Comparison of ENCODE assay signal across 8 mouse cellular contexts in the genomic region with DNA sequence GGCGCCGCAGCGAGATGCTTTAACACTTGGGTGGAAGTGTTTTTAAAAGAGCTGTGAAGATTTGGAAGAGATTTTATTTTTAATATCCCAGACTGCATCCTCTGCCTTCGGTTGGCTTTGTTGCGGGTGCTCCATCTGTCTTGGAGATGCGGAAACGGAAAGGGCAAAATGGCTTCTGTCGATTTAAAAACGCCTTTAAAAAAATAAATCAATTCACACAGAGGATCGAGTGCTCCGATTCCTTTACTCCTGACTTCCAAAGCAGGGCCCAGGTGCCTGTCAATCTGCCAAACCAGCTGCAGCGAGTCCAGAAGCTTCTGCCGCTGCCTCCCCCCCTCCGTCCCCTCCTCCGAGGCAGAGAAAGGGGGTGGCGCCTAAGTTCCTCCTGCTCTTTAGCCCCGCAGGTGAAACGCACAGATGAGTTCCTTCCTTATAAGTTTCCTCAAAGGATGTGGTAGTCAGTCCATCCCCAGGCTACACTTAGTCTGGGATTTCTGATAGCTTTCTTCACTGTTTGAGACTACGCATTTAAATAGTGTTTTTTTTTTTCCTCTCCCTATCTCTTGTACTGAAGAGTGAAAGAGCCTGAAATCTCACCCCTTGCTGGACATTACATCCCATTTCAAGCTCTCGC. TPM values are rescaled to one million over a fixed set of nuclear protein-coding genes. Genes with fewer than 3 reads are reported as not detected.
A peak's percentile ranks its signal among the peaks of the same experiment; 100 is the strongest.
DNase-seq lines count a peak whose midpoint lies in the region; ATAC-seq and TF ChIP-seq lines count a peak whose summit lies in the region.

No protein-coding gene starts in this region.

- DNase-seq in forebrain, embryonic 11.5 days (ENCODE audit: low spot score): no peak
- peak; percentile 10 for DNase-seq in lung, embryonic 14.5 days
- no peak for DNase-seq in lung, postnatal 25 days (ENCODE audit: low spot score)
- peak; percentile 45 to 48 for DNase-seq in frontal cortex, postnatal 10 days (ENCODE audit: low spot score in 2 of 2)
- DNase-seq in testis, postnatal 10 days (ENCODE audit: low spot score): peak; percentile 56
- DNase-seq in adipocyte (ENCODE audit: low spot score): no peak

- WGBS in forebrain, embryonic 12.5 days: 53% methylated on average over 20 of the region's 20 CpGs
- WGBS in forebrain, embryonic 11.5 days: 48% methylated on average over 20 of the region's 20 CpGs
- WGBS in lung, embryonic 14.5 days: 38% methylated on average over 20 of the region's 20 CpGs
- whole genome bisulfite sequencing in limb, embryonic 13.5 days: 41% methylated on average over 20 of the region's 20 CpGs

- no peak for TF ChIP-seq CTCF in lung, embryonic 14.5 days (IDR thresholded peaks at IDR 0.05; ENCODE audit: low read depth)

- peak overlapping the region; percentile 22; the same call in 1 of the 2 replicates for H3K4me2 ChIP-seq in forebrain, embryonic 12.5 days
- H3K4me2 ChIP-seq in forebrain, embryonic 11.5 days (ENCODE audit: low read depth, low read length, severe bottlenecking): no peak overlapping the region
- peak overlapping the region; percentile 51 for H3K4me2 ChIP-seq in lung, embryonic 14.5 days
- peak overlapping the region; percentile 55 for H3K4me2 ChIP-seq in limb, embryonic 13.5 days (replicated peaks)

- H3K4me1 ChIP-seq in forebrain, embryonic 12.5 days: peaks cover 3% of the 10 kb centered on the region
- H3K4me1 ChIP-seq in forebrain, embryonic 11.5 days (replicated peaks; ENCODE audit: control insufficient read depth, insufficient read depth, low read length): no peaks in the 10 kb centered on the region
- no peaks in the 10 kb centered on the region for H3K4me1 ChIP-seq in lung, embryonic 14.5 days (ENCODE audit: insufficient read depth)
- H3K4me1 ChIP-seq in limb, embryonic 13.5 days: peaks cover 8% of the 10 kb centered on the region; the same call in 1 of the 2 replicates

- H3K27me3 ChIP-seq in forebrain, embryonic 12.5 days: no peaks in the 10 kb centered on the region
- no peaks in the 10 kb centered on the region for H3K27me3 ChIP-seq in forebrain, embryonic 11.5 days (ENCODE audit: control insufficient read depth, insufficient read depth, low read length)
- no peaks in the 10 kb centered on the region for H3K27me3 ChIP-seq in lung, embryonic 14.5 days (ENCODE audit: insufficient read depth, low read length)
- H3K27me3 ChIP-seq in limb, embryonic 13.5 days: no peaks in the 10 kb centered on the region

- no peaks in the 10 kb centered on the region for H3K9me3 ChIP-seq in forebrain, embryonic 12.5 days
- no peaks in the 10 kb centered on the region for H3K9me3 ChIP-seq in forebrain, embryonic 11.5 days (ENCODE audit: control insufficient read depth, low read length)
- H3K9me3 ChIP-seq in lung, embryonic 14.5 days (ENCODE audit: low read depth, low read length): no peaks in the 10 kb centered on the region
- no peaks in the 10 kb centered on the region for H3K9me3 ChIP-seq in limb, embryonic 13.5 days

- no peaks in the 10 kb centered on the region for H3K36me3 ChIP-seq in forebrain, embryonic 12.5 days (replicated peaks)
- H3K36me3 ChIP-seq in forebrain, embryonic 11.5 days (ENCODE audit: control insufficient read depth, insufficient read depth, low read length): no peaks in the 10 kb centered on the region
- H3K36me3 ChIP-seq in lung, embryonic 14.5 days (ENCODE audit: insufficient read depth): no peaks in the 10 kb centered on the region
- no peaks in the 10 kb centered on the region for H3K36me3 ChIP-seq in limb, embryonic 13.5 days

- no peak overlapping the region for H3K9ac ChIP-seq in forebrain, embryonic 12.5 days
- H3K9ac ChIP-seq in forebrain, embryonic 11.5 days (ENCODE audit: low read length): no peak overlapping the region
- peak overlapping the region; percentile 40 for H3K9ac ChIP-seq in lung, embryonic 14.5 days
- H3K9ac ChIP-seq in limb, embryonic 13.5 days: peak overlapping the region; percentile 36; the same call in 1 of the 2 replicates

- no peak overlapping the region for H3K27ac ChIP-seq in forebrain, embryonic 12.5 days
- H3K27ac ChIP-seq in forebrain, embryonic 11.5 days (ENCODE audit: low read depth, low read length): no peak overlapping the region
- no peak overlapping the region for H3K27ac ChIP-seq in lung, embryonic 14.5 days (ENCODE audit: low read depth)
- no peak overlapping the region for H3K27ac ChIP-seq in limb, embryonic 13.5 days

- no peak overlapping the region for H3K4me3 ChIP-seq in forebrain, embryonic 12.5 days (replicated peaks)
- H3K4me3 ChIP-seq in forebrain, embryonic 11.5 days (ENCODE audit: low read depth, low read length): no peak overlapping the region
- H3K4me3 ChIP-seq in lung, embryonic 14.5 days (ENCODE audit: low read depth, low read length): peak overlapping the region; percentile 11; the same call in 1 of the 2 replicates
- H3K4me3 ChIP-seq in limb, embryonic 13.5 days: peak overlapping the region; percentile 20; the same call in 1 of the 2 replicates

- ATAC-seq in forebrain, embryonic 12.5 days (ENCODE audit: low FRiP score): no peak
- no peak for ATAC-seq in forebrain, embryonic 11.5 days (replicated peaks; ENCODE audit: low FRiP score)
- ATAC-seq in lung, embryonic 14.5 days (ENCODE audit: insufficient read depth): no peak
- ATAC-seq in limb, embryonic 13.5 days (ENCODE audit: low FRiP score, low read depth): no peak

RNA-seq across cellular contexts. Expression of a gene that starts 17.6 kb away (rescaled TPM):
- 12.7 and 15.5 TPM in 2 replicates for polyA plus RNA-seq in forebrain, embryonic 12.5 days (2016; fragmentation: Nextera tagmentation; extraction: Ambion mirVana)
- 13.0 and 13.3 TPM in 2 replicates for polyA plus RNA-seq in forebrain, embryonic 11.5 days (2014; fragmentation: Nextera tagmentation; extraction: Ambion mirVana)
- 20.8 and 25.1 TPM in 2 replicates for polyA plus RNA-seq in lung, embryonic 14.5 days (2014; fragmentation: Nextera tagmentation; extraction: Ambion mirVana)
- 11.0 and 11.4 TPM in 2 replicates for polyA plus RNA-seq in limb, embryonic 13.5 days (2015; fragmentation: Nextera tagmentation; extraction: Ambion mirVana)

RNA-seq across cellular contexts. Expression of a gene that starts 22.8 kb away (rescaled TPM):
- polyA plus RNA-seq in forebrain, embryonic 12.5 days (2016; fragmentation: Nextera tagmentation; extraction: Ambion mirVana): not detected in 2 replicates
- polyA plus RNA-seq in forebrain, embryonic 11.5 days (2014; fragmentation: Nextera tagmentation; extraction: Ambion mirVana): not detected in 2 replicates
- 0.12 and 0.24 TPM in 2 replicates for polyA plus RNA-seq in lung, embryonic 14.5 days (2014; fragmentation: Nextera tagmentation; extraction: Ambion mirVana)
- not detected in 2 replicates for polyA plus RNA-seq in limb, embryonic 13.5 days (2015; fragmentation: Nextera tagmentation; extraction: Ambion mirVana)

Comparison
In these comparisons a context has a peak if more than half of its experiments do, and no peak if none do; other contexts are left out.
1. DNase-seq: peak in lung, embryonic 14.5 days (single experiment), frontal cortex, postnatal 10 days (2 of 2) and testis, postnatal 10 days (single experiment); none in forebrain, embryonic 11.5 days (single experiment), lung, postnatal 25 days (single experiment) and adipocyte (single experiment).
2. H3K4me3 ChIP-seq: peak in lung, embryonic 14.5 days (single experiment) and limb, embryonic 13.5 days (single experiment); none in forebrain, embryonic 12.5 days (single experiment) and forebrain, embryonic 11.5 days (single experiment).
3. H3K9ac ChIP-seq: peak in lung, embryonic 14.5 days (single experiment) and limb, embryonic 13.5 days (single experiment); none in forebrain, embryonic 12.5 days (single experiment) and forebrain, embryonic 11.5 days (single experiment).